Mouse (Mus musculus) heart, postnatal 14 days (tissue): ENCODE measurements around the gene Ifna7. TPM values are rescaled to one million over a fixed set of nuclear protein-coding genes. Genes with fewer than 3 reads are reported as not detected.
"Not testable (repeated sequence)": the region's sequence is repeated elsewhere in the genome, so short reads cannot be mapped to it uniquely, and the experiment has no call there.

Source experiments
- DNase-seq, 2 experiments: peaks; one replicate each; pipeline ENCODE4 v3.0.0; 2021 to 2022
- intact Hi-C: fragments of 180-260 bp; cut with DNase I; formaldehyde crosslinking; loops from one replicate; pipeline ENCODE4 v1.15.1; 2025
- long read RNA-seq, 2 experiments: library from polyadenylated mRNA; stranded (forward); transcript quantifications; one replicate each; pipeline ENCODE4 v2.0.0; 2021
- total RNA-seq, 2 experiments: library from RNA; stranded (reverse); gene quantifications; 2 replicates each; pipeline ENCODE4 v1.2.3; 2021

Gene Ifna7
- not detected for total RNA-seq
- long read RNA-seq, experiment 1: 0 reads
- long read RNA-seq, experiment 2: 0 reads

DNA sequence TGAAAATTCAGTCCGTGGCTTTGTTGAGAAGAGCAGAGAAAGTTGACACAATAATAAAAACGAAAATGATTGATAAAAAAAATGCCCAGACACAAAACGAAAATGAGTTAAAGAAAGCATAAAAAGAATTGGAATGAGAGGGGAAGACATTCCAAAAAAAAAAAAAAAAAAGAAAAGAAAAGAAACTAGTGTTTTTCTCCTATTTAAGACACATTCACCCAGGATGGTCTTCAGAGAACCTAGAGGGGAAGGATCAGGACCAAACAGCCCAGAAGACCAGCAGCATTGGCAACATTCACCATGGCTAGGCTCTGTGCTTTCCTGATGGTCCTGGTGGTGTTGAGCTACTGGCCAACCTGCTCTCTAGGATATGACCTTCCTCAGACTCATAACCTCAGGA is at the start of gene Ifna7:
TSS of gene Ifna7 (plus strand) at position 301 of the 400 bp plus-strand sequence.
- intact Hi-C loops: loop anchor here (5.0 kb wide), 1 partner anchor 134 kb away; the partner anchor contains the start of gene Ifna2
- no peak for DNase-seq

DNA sequence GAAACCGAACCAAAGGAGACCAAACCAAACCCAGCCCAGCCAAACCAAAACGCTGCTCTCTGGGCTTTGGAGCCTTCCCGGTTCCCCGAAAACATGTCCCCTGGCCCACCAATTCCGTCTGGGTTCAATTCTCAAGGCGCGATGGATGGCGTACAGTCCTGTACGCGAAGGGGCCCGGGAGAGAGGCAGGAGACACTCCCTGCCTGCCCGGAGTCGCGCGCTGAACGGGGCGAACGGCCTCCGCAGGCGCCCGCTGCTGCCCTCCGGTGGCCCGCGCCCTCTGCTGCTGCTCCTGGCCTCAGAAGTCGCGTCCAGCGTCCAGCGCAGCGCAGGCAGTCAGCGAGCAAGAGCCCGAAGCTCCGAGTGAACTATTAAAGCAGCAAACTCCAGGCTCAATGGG is 42.5 kb upstream of the Ifna7 start, which contains the start of gene Gm13290:
TSS of gene Gm13290 (plus strand) at position 301 of the 400 bp plus-strand sequence.
- DNase-seq, intact Hi-C loops: not testable (repeated sequence)

DNA sequence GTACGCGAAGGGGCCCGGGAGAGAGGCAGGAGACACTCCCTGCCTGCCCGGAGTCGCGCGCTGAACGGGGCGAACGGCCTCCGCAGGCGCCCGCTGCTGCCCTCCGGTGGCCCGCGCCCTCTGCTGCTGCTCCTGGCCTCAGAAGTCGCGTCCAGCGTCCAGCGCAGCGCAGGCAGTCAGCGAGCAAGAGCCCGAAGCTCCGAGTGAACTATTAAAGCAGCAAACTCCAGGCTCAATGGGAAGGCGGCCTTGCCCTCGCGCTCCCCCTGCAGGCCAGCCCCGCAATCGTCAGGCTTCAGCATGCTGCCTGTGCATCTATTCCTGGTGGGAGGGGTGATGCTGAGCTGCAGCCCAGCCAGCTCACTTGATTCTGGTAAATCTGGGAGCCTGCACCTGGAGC is 39.4 kb upstream of the Ifna7 start, which contains the start of gene Gm13289:
TSS of gene Gm13289 (plus strand) at position 301 of the 400 bp plus-strand sequence.
- intact Hi-C loops: not testable (repeated sequence)

DNA sequence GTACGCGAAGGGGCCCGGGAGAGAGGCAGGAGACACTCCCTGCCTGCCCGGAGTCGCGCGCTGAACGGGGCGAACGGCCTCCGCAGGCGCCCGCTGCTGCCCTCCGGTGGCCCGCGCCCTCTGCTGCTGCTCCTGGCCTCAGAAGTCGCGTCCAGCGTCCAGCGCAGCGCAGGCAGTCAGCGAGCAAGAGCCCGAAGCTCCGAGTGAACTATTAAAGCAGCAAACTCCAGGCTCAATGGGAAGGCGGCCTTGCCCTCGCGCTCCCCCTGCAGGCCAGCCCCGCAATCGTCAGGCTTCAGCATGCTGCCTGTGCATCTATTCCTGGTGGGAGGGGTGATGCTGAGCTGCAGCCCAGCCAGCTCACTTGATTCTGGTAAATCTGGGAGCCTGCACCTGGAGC is 36.5 kb upstream of the Ifna7 start, which contains the start of gene Gm13272:
TSS of gene Gm13272 (plus strand) at position 301 of the 400 bp plus-strand sequence.
- DNase-seq, intact Hi-C loops: not testable (repeated sequence)

More for the DNA sequence above, 39.4 kb upstream of the Ifna7 start, which contains the start of gene Gm13289:
- DNase-seq: not testable (repeated sequence)

- intact Hi-C loops: not testable (repeated sequence)
Observed at GRCm38 (mm10) chr4:88780320-88780719, 35.7 kb upstream of the Ifna7 start.

DNA sequence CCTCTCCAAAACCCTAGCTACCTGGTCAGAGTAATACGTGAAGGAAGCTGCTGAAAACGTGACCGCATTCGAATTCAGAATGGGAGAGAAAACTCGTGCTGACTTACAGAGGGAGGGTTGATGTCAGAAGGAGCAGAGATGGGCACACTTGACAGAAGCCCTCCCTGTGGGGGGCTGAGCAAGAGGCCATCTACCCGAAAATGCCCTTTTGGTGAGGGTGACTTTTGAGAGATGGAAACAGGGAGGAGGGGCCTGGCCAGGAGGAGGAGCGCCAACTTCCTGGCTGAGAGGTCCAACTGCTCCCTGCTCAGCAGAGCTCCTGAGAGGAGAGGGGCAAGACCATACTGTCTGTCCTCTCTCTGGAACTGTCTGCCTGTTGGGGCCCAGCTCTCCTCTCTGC is 34.2 kb upstream of the Ifna7 start, which contains the start of gene Ifnz:
TSS of gene Ifnz (plus strand) at position 301 of the 400 bp plus-strand sequence.
- intact Hi-C loops, DNase-seq: not testable (repeated sequence)

More at GRCm38 (mm10) chr4:88780320-88780719, 35.7 kb upstream of the Ifna7 start:
- DNase-seq: not testable (repeated sequence)

DNA sequence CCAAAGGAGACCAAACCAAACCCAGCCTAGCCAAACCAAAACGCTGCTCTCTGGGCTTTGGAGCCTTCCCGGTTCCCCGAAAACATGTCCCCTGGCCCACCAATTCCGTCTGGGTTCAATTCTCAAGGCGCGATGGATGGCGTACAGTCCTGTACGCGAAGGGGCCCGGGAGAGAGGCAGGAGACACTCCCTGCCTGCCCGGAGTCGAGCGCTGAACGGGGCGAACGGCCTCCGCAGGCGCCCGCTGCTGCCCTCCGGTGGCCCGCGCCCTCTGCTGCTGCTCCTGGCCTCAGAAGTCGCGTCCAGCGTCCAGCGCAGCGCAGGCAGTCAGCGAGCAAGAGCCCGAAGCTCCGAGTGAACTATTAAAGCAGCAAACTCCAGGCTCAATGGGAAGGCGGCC is 33.7 kb upstream of the Ifna7 start:
- DNase-seq: peak; percentile 26 to 37
- intact Hi-C loops: not testable (repeated sequence)

DNA sequence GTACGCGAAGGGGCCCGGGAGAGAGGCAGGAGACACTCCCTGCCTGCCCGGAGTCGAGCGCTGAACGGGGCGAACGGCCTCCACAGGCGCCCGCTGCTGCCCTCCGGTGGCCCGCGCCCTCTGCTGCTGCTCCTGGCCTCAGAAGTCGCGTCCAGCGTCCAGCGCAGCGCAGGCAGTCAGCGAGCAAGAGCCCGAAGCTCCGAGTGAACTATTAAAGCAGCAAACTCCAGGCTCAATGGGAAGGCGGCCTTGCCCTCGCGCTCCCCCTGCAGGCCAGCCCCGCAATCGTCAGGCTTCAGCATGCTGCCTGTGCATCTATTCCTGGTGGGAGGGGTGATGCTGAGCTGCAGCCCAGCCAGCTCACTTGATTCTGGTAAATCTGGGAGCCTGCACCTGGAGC is 30.6 kb upstream of the Ifna7 start, which contains the start of gene Gm13276:
TSS of gene Gm13276 (plus strand) at position 301 of the 400 bp plus-strand sequence.
- intact Hi-C loops, DNase-seq: not testable (repeated sequence)

DNA sequence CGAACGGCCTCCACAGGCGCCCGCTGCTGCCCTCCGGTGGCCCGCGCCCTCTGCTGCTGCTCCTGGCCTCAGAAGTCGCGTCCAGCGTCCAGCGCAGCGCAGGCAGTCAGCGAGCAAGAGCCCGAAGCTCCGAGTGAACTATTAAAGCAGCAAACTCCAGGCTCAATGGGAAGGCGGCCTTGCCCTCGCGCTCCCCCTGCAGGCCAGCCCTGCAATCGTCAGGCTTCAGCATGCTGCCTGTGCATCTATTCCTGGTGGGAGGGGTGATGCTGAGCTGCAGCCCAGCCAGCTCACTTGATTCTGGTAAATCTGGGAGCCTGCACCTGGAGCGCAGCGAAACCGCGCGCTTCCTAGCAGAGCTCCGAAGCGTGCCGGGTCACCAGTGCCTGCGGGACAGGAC is 27.6 kb upstream of the Ifna7 start, which contains the start of gene Gm13277:
TSS of gene Gm13277 (plus strand) at position 231 of the 400 bp plus-strand sequence.
- intact Hi-C loops: not testable (repeated sequence)
- peak; percentile 65 to 73 for DNase-seq

- DNase-seq, intact Hi-C loops: not testable (repeated sequence)
Observed at GRCm38 (mm10) chr4:88791250-88791649, 24.8 kb upstream of the Ifna7 start, which contains the start of gene Gm13278. Gene Gm13278, plus strand, starts transcription at chr4:88791550.

DNA sequence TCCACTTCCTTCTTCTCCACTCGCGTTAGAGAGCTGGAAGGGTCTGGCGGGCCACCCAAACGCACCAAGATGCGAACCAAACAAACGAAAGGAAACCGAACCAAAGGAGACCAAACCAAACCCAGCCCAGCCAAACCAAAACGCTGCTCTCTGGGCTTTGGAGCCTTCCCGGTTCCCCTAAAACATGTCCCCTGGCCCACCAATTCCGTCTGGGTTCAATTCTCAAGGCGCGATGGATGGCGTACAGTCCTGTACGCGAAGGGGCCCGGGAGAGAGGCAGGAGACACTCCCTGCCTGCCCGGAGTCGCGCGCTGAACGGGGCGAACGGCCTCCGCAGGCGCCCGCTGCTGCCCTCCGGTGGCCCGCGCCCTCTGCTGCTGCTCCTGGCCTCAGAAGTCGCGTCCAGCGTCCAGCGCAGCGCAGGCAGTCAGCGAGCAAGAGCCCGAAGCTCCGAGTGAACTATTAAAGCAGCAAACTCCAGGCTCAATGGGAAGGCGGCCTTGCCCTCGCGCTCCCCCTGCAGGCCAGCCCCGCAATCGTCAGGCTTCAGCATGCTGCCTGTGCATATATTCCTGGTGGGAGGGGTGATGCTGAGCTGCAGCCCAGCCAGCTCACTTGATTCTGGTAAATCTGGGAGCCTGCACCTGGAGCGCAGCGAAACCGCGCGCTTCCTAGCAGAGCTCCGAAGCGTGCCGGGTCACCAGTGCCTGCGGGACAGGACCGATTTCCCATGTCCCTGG is 21.9 kb upstream of the Ifna7 start, which contains the start of gene Gm13275:
TSS of gene Gm13275 (plus strand) at position 552 of the 740 bp plus-strand sequence.
- intact Hi-C loops: not testable (repeated sequence)

DNA sequence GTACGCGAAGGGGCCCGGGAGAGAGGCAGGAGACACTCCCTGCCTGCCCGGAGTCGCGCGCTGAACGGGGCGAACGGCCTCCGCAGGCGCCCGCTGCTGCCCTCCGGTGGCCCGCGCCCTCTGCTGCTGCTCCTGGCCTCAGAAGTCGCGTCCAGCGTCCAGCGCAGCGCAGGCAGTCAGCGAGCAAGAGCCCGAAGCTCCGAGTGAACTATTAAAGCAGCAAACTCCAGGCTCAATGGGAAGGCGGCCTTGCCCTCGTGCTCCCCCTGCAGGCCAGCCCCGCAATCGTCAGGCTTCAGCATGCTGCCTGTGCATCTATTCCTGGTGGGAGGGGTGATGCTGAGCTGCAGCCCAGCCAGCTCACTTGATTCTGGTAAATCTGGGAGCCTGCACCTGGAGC is 18.9 kb upstream of the Ifna7 start, which contains the start of gene Gm13279:
TSS of gene Gm13279 (plus strand) at position 301 of the 400 bp plus-strand sequence.
- intact Hi-C loops, DNase-seq: not testable (repeated sequence)

More for the DNA sequence above, 21.9 kb upstream of the Ifna7 start, which contains the start of gene Gm13275:
- DNase-seq: peak; percentile 70 to 78

GRCm38 (mm10) chr4:88799365-88799764 is 16.7 kb upstream of the Ifna7 start, which contains the start of gene Gm13285:
Gene Gm13285, plus strand, starts transcription at chr4:88799665.
- DNase-seq, intact Hi-C loops: not testable (repeated sequence)

DNA sequence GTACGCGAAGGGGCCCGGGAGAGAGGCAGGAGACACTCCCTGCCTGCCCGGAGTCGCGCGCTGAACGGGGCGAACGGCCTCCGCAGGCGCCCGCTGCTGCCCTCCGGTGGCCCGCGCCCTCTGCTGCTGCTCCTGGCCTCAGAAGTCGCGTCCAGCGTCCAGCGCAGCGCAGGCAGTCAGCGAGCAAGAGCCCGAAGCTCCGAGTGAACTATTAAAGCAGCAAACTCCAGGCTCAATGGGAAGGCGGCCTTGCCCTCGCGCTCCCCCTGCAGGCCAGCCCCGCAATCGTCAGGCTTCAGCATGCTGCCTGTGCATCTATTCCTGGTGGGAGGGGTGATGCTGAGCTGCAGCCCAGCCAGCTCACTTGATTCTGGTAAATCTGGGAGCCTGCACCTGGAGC is 13.1 kb upstream of the Ifna7 start, which contains the start of gene Gm13287:
TSS of gene Gm13287 (plus strand) at position 301 of the 400 bp plus-strand sequence.
- intact Hi-C loops, DNase-seq: not testable (repeated sequence)

GRCm38 (mm10) chr4:88805231-88805630 is 10.8 kb upstream of the Ifna7 start, which contains the start of gene Gm13288:
Gene Gm13288, plus strand, starts transcription at chr4:88805531.
- DNase-seq, intact Hi-C loops: not testable (repeated sequence)

GRCm38 (mm10) chr4:88805761-88806160 is 10.3 kb upstream of the Ifna7 start:
- intact Hi-C loops: not testable (repeated sequence)
- peak; percentile 44 to 51 for DNase-seq

- DNase-seq: no peak
- intact Hi-C loops: loop anchor here (5.0 kb wide), 1 partner anchor 137 kb away; the partner anchor contains the start of gene Ifna2
Observed at GRCm38 (mm10) chr4:88819659-88820058, 3.6 kb downstream of the Ifna7 start, which contains the start of gene Ifna11. Gene Ifna11, plus strand, starts transcription at chr4:88819959.

- intact Hi-C loops: no loop called here
- DNase-seq: peak in 1 of 2 experiments; percentile 12
Observed at GRCm38 (mm10) chr4:88822995-88823394, 7.0 kb downstream of the Ifna7 start.

DNA sequence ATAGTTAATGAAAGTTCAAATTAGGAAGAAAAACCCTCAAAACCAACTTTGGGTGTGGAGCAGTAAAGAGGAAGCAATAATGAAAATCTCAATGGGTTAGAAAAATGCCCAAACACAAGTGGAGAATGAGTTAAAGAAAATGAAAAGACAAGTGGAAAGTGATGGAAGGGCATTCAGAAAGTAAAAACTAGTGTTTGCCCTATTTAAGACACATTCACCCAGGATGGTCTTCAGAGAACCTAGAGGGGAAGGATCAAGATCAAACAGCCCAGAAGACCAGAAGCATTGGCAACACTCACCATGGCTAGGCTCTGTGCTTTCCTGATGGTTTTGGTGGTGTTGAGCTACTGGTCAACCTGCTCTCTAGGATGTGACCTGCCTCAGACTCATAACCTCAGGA is 11.1 kb downstream of the Ifna7 start, which contains the start of gene Ifna6:
TSS of gene Ifna6 (plus strand) at position 301 of the 400 bp plus-strand sequence.
- intact Hi-C loops: not testable (repeated sequence)

DNA sequence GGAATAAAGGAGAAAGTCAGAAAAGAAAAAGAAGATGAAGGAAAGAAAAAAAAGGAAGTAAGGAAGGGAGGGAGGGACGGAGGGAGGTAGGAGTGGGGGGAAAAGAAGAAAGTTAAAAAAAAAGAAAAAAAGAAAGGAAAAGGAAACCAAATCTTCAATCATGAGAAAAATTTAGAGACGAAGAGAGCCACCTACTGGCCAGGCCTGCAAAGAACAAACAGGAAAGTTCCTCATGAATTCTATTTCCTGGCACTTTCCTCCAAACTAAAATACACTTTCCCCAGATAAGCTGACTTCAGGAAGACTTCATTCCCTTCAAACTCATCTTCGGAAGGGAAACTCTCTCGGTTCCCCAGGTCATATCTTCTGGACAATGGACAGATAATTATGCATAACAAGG is 14.5 kb downstream of the Ifna7 start:
- intact Hi-C loops: no loop called here
- DNase-seq: peak; percentile 5 to 36

More for the DNA sequence above, 11.1 kb downstream of the Ifna7 start, which contains the start of gene Ifna6:
- DNase-seq: not testable (repeated sequence)
